Mouse (Mus musculus): ENCODE data around the gene Mtif2. TPM values are rescaled to one million over a fixed set of nuclear protein-coding genes. Genes with fewer than 3 reads are reported as not detected.

The Mtif2 gene
- total RNA-seq, 2 experiments from 2014 or later, result 59.2 to 63.6 TPM

- peak in 1 of 2 experiments; percentile 37 for DNase-seq
These were observed 23.2 kb downstream of the Mtif2 start for GRCm38 (mm10) chr11:29549425-29549778.

GRCm38 (mm10) chr11:29560452-29560851 lies 34.2 kb downstream of the Mtif2 start:
- DNase-seq, result no peak

- no peak for DNase-seq
These were observed 34.8 kb downstream of the Mtif2 start for GRCm38 (mm10) chr11:29560990-29561389.

GRCm38 (mm10) chr11:29563406-29563805 lies 37.2 kb downstream of the Mtif2 start:
- DNase-seq, result no peak

- no peak for DNase-seq
These were observed 45.3 kb downstream of the Mtif2 start for GRCm38 (mm10) chr11:29571536-29571935.

GRCm38 (mm10) chr11:29572656-29573055 lies 46.4 kb downstream of the Mtif2 start:
- no peak for DNase-seq

GRCm38 (mm10) chr11:29579610-29580009 lies 53.4 kb downstream of the Mtif2 start:
- DNase-seq, result peak in 1 of 2 experiments; percentile 28

Other genes with a start within 250 kb of the Mtif2 start
- 1 to 10 TPM; 7.3 to 8.6 TPM for gene Ccdc88a, start 152.8 kb upstream of the Mtif2 start, total RNA-seq (2021)
- gene Prorsd1, start 11.4 kb upstream of the Mtif2 start, total RNA-seq (2021), result 10 to 100 TPM; 22.8 to 26.5 TPM
- not detected for gene Clhc1, start 21.5 kb downstream of the Mtif2 start, total RNA-seq (2021)
- 100 to 1,000 TPM; 497 to 519 TPM for gene Rps27a, start 21.7 kb downstream of the Mtif2 start, total RNA-seq (2021)
- 100 to 1,000 TPM in 1 of 2 experiments, 10 to 100 TPM in 1; 93.0 to 102 TPM for gene Rtn4, start 166.5 kb downstream of the Mtif2 start, total RNA-seq (2021)

Measured in heart, adult 18-20 months (tissue).